Mouse (Mus musculus): ENCODE measurements around the gene Anapc13. TPM values are rescaled to one million over a fixed set of nuclear protein-coding genes. Genes with fewer than 3 reads are reported as not detected.

Anapc13 gene
- polyA plus RNA-seq, 1 experiment from 2014 or later, result 185 TPM

GRCm38 (mm10) chr9:102649917-102650527 lies 23.9 kb downstream of the Anapc13 start:
- Histone ChIP-seq H3K36me3 (no peaks in the 10 kb centered on the region), H3K9me3 (no peaks in the 10 kb centered on the region; the same call in 1 of the 2 replicates), H3K27me3 (no peaks in the 10 kb centered on the region), H3K4me2 (replicated peaks) (no peak overlapping the region), H3K4me1 (peaks cover 38% of the 10 kb centered on the region), H3K9ac (no peak overlapping the region), H3K4me3 (no peak overlapping the region), H3K27ac (0 out of 2 replicates have a peak overlapping the region, but pooled peaks have one; percentile 4)
- ATAC-seq (ENCODE audit: insufficient number of reproducible peaks, insufficient read depth, low FRiP score, low TSS enrichment), result peak; percentile 77; the same call in 1 of the 2 replicates
- WGBS, result 42% methylated on average over 17 of the region's 17 CpGs

GRCm38 (mm10) chr9:102650637-102651036 lies 24.5 kb downstream of the Anapc13 start:
- no peaks in the 10 kb centered on the region; the same call in 1 of the 2 replicates for H3K9me3 ChIP-seq
- 0 out of 2 replicates have a peak overlapping the region, but pooled peaks have one; percentile 4 for H3K27ac ChIP-seq
- H3K4me2 ChIP-seq (replicated peaks), result no peak overlapping the region
- H3K9ac ChIP-seq, result no peak overlapping the region
- H3K36me3 ChIP-seq, result no peaks in the 10 kb centered on the region
- H3K27me3 ChIP-seq, result no peaks in the 10 kb centered on the region
- H3K4me1 ChIP-seq, result peaks cover 32% of the 10 kb centered on the region
- ATAC-seq (ENCODE audit: insufficient number of reproducible peaks, insufficient read depth, low FRiP score, low TSS enrichment), result no peak
- WGBS, result 24% methylated on average over 7 of the region's 7 CpGs
- H3K4me3 ChIP-seq, result no peak overlapping the region

- Histone ChIP-seq H3K4me1 (peaks cover 27% of the 10 kb centered on the region), H3K9ac (no peak overlapping the region), H3K27me3 (no peaks in the 10 kb centered on the region), H3K4me3 (no peak overlapping the region), H3K9me3 (no peaks in the 10 kb centered on the region; the same call in 1 of the 2 replicates), H3K27ac (no peak overlapping the region), H3K36me3 (no peaks in the 10 kb centered on the region), H3K4me2 (replicated peaks) (no peak overlapping the region)
- no peak for ATAC-seq (ENCODE audit: insufficient number of reproducible peaks, insufficient read depth, low FRiP score, low TSS enrichment)
- WGBS, result 71% methylated on average over 6 of the region's 6 CpGs
Measured at GRCm38 (mm10) chr9:102651199-102651720, 25.2 kb downstream of the Anapc13 start.

- Histone ChIP-seq H3K9me3 (no peaks in the 10 kb centered on the region; the same call in 1 of the 2 replicates), H3K27ac (no peak overlapping the region)
Measured at GRCm38 (mm10) chr9:102656355-102657095, 30.4 kb downstream of the Anapc13 start.

GRCm38 (mm10) chr9:102668115-102668514 lies 42.0 kb downstream of the Anapc13 start:
- WGBS, result 20% methylated on average over 6 of the region's 6 CpGs
- ATAC-seq (ENCODE audit: insufficient number of reproducible peaks, insufficient read depth, low FRiP score, low TSS enrichment), result peak; percentile 43
- no peak overlapping the region for H3K27ac ChIP-seq

More at GRCm38 (mm10) chr9:102656355-102657095, 30.4 kb downstream of the Anapc13 start:
- H3K4me3 ChIP-seq, result no peak overlapping the region
- peaks cover 7% of the 10 kb centered on the region; the same call in 1 of the 2 replicates for H3K4me1 ChIP-seq
- H3K9ac ChIP-seq, result no peak overlapping the region
- WGBS, result 43% methylated on average over 8 of the region's 8 CpGs
- ATAC-seq (ENCODE audit: insufficient number of reproducible peaks, insufficient read depth, low FRiP score, low TSS enrichment), result no peak
- no peaks in the 10 kb centered on the region for H3K36me3 ChIP-seq
- no peak overlapping the region for H3K4me2 ChIP-seq (replicated peaks)
- H3K27me3 ChIP-seq, result no peaks in the 10 kb centered on the region

GRCm38 (mm10) chr9:102668906-102669305 lies 42.8 kb downstream of the Anapc13 start:
- no peak overlapping the region for H3K4me2 ChIP-seq (replicated peaks)
- no peak for ATAC-seq (ENCODE audit: insufficient number of reproducible peaks, insufficient read depth, low FRiP score, low TSS enrichment)
- H3K4me3 ChIP-seq, result no peak overlapping the region
- peaks cover 16% of the 10 kb centered on the region for H3K4me1 ChIP-seq
- no peaks in the 10 kb centered on the region for H3K36me3 ChIP-seq
- H3K27ac ChIP-seq, result no peak overlapping the region
- 88% methylated on average over 12 of the region's 12 CpGs for WGBS
- H3K9ac ChIP-seq, result no peak overlapping the region
- H3K9me3 ChIP-seq, result no peaks in the 10 kb centered on the region
- H3K27me3 ChIP-seq, result 0 out of 2 replicates have a peak, but pooled peaks cover 3% of the 10 kb centered on the region

More at GRCm38 (mm10) chr9:102668115-102668514, 42.0 kb downstream of the Anapc13 start:
- peaks cover 12% of the 10 kb centered on the region for H3K4me1 ChIP-seq
- no peaks in the 10 kb centered on the region for H3K9me3 ChIP-seq
- no peak overlapping the region; the same call in 1 of the 2 replicates for H3K4me2 ChIP-seq (replicated peaks)
- H3K4me3 ChIP-seq, result no peak overlapping the region
- H3K36me3 ChIP-seq, result no peaks in the 10 kb centered on the region
- H3K9ac ChIP-seq, result no peak overlapping the region
- H3K27me3 ChIP-seq, result 0 out of 2 replicates have a peak, but pooled peaks cover 3% of the 10 kb centered on the region

- Histone ChIP-seq H3K27me3 (no peaks in the 10 kb centered on the region), H3K36me3 (no peaks in the 10 kb centered on the region), H3K4me2 (replicated peaks) (no peak overlapping the region), H3K27ac (no peak overlapping the region), H3K9ac (no peak overlapping the region), H3K4me3 (no peak overlapping the region), H3K9me3 (no peaks in the 10 kb centered on the region), H3K4me1 (peaks cover 6% of the 10 kb centered on the region)
- 62% methylated on average over 7 of the region's 7 CpGs for WGBS
- ATAC-seq (ENCODE audit: insufficient number of reproducible peaks, insufficient read depth, low FRiP score, low TSS enrichment), result no peak
Measured at GRCm38 (mm10) chr9:102673381-102673780, 47.3 kb downstream of the Anapc13 start.

GRCm38 (mm10) chr9:102675922-102676321 lies 49.8 kb downstream of the Anapc13 start:
- H3K4me1 ChIP-seq, result 0 out of 2 replicates have a peak, but pooled peaks cover 4% of the 10 kb centered on the region
- H3K4me3 ChIP-seq, result no peak overlapping the region
- no peaks in the 10 kb centered on the region for H3K9me3 ChIP-seq
- 82% methylated on average over 5 of the region's 5 CpGs for WGBS
- no peak for ATAC-seq (ENCODE audit: insufficient number of reproducible peaks, insufficient read depth, low FRiP score, low TSS enrichment)
- no peak overlapping the region for H3K4me2 ChIP-seq (replicated peaks)
- H3K27ac ChIP-seq, result no peak overlapping the region
- no peaks in the 10 kb centered on the region for H3K36me3 ChIP-seq
- no peaks in the 10 kb centered on the region for H3K27me3 ChIP-seq
- H3K9ac ChIP-seq, result no peak overlapping the region

- Histone ChIP-seq H3K4me3 (no peak overlapping the region), H3K36me3 (no peaks in the 10 kb centered on the region), H3K27ac (no peak overlapping the region), H3K9ac (no peak overlapping the region), H3K4me1 (0 out of 2 replicates have a peak, but pooled peaks cover 4% of the 10 kb centered on the region), H3K27me3 (no peaks in the 10 kb centered on the region), H3K9me3 (no peaks in the 10 kb centered on the region), H3K4me2 (replicated peaks) (no peak overlapping the region)
- 33% methylated on average over 7 of the region's 7 CpGs for WGBS
- no peak for ATAC-seq (ENCODE audit: insufficient number of reproducible peaks, insufficient read depth, low FRiP score, low TSS enrichment)
Measured at GRCm38 (mm10) chr9:102681470-102681869, 55.4 kb downstream of the Anapc13 start.
